Mouse (Mus musculus) adrenal gland, adult 10 weeks (tissue): ENCODE data around the gene Olfr149. TPM values are rescaled to one million over a fixed set of nuclear protein-coding genes. Genes with fewer than 3 reads are reported as not detected.

ENCODE experiments used
- polyA plus RNA-seq: library from polyadenylated mRNA; stranded (reverse); fragments of 350-450 nt; fragmentation: Illumina TruSeq; extraction: RNeasy Lipid Tissue Mini Kit (QIAGEN cat#74804); gene quantifications from one replicate; pipeline ENCODE4 v1.2.3, GENCODE M21; 2014; ENCODE audit warnings: low read depth, low replicate concordance

The Olfr149 gene
- not detected for polyA plus RNA-seq

GRCm38 (mm10) chr9:39707017-39707416 is at the start of gene Olfr149:
Olfr149 (minus strand) TSS chr9:39707117.

GRCm38 (mm10) chr9:39745949-39746348 is 39.0 kb upstream of the Olfr149 start, which contains the start of gene Olfr967:
Olfr967 (plus strand) TSS chr9:39746249.

GRCm38 (mm10) chr9:39730678-39731077 is 23.8 kb upstream of the Olfr149 start, which contains the start of gene Olfr150:
Olfr150 (plus strand) TSS chr9:39730978.

GRCm38 (mm10) chr9:39711053-39711452 is 4.1 kb upstream of the Olfr149 start, which contains the start of gene Olfr965:
Olfr965 (plus strand) TSS chr9:39711353.

GRCm38 (mm10) chr9:39666905-39667304 is 40.0 kb downstream of the Olfr149 start, which contains the start of gene Olfr963:
Olfr963 (plus strand) TSS chr9:39667205.

Other genes starting within 250 kb of the Olfr149 start
- not detected for gene Olfr955, start 235.2 kb downstream of the Olfr149 start, polyA plus RNA-seq
- not detected for gene Olfr44, start 213.1 kb downstream of the Olfr149 start, polyA plus RNA-seq
- not detected for gene Olfr957, start 191.3 kb downstream of the Olfr149 start, polyA plus RNA-seq
- gene Olfr958, start 153.1 kb downstream of the Olfr149 start, polyA plus RNA-seq, result not detected
- gene Olfr959, start 131.5 kb downstream of the Olfr149 start, polyA plus RNA-seq, result not detected
- 27.7 TPM for gene AW551984, start 102.7 kb downstream of the Olfr149 start, polyA plus RNA-seq
- gene Olfr148, start 96.5 kb downstream of the Olfr149 start, polyA plus RNA-seq, result not detected
- not detected for gene Olfr960, start 85.7 kb downstream of the Olfr149 start, polyA plus RNA-seq
- not detected for gene Olfr961, start 62.0 kb downstream of the Olfr149 start, polyA plus RNA-seq
- gene Olfr963, start 39.9 kb downstream of the Olfr149 start, polyA plus RNA-seq, result not detected
- not detected for gene Olfr965, start 4.2 kb upstream of the Olfr149 start, polyA plus RNA-seq
- gene Olfr150, start 23.9 kb upstream of the Olfr149 start, polyA plus RNA-seq, result not detected
- gene Olfr967, start 39.1 kb upstream of the Olfr149 start, polyA plus RNA-seq, result not detected
- gene Olfr968, start 76.1 kb upstream of the Olfr149 start, polyA plus RNA-seq, result not detected
- not detected for gene Olfr969, start 83.8 kb upstream of the Olfr149 start, polyA plus RNA-seq
- not detected for gene Olfr970, start 101.7 kb upstream of the Olfr149 start, polyA plus RNA-seq
- not detected for gene Olfr971, start 129.8 kb upstream of the Olfr149 start, polyA plus RNA-seq
- not detected for gene Olfr972, start 159.3 kb upstream of the Olfr149 start, polyA plus RNA-seq
- gene Olfr229, start 200.2 kb upstream of the Olfr149 start, polyA plus RNA-seq, result not detected
- not detected for gene Olfr974, start 230.4 kb upstream of the Olfr149 start, polyA plus RNA-seq
- not detected for gene Olfr975, start 244.9 kb upstream of the Olfr149 start, polyA plus RNA-seq